Mouse (Mus musculus) neural tube, embryonic 13.5 days (tissue): Measurements from ENCODE around the gene Csdc2. TPM values are rescaled to one million over a fixed set of nuclear protein-coding genes. Genes with fewer than 3 reads are reported as not detected.
"Not testable (repeated sequence)": the region's sequence is repeated elsewhere in the genome, so short reads cannot be mapped to it uniquely, and the experiment has no call there.

Experiments used
- ATAC-seq: fragments of 200-750 bp; cut with Nextera tagmentation; 2 replicates; pipeline ENCODE4 v1.8.0; 2017; ENCODE audit warnings: low read depth, mild to moderate bottlenecking, moderate TSS enrichment, moderate library complexity
- H3K27ac ChIP-seq: fragments of 300-500 bp; sonication (generic); replicated peaks from 2 replicates; pipeline ENCODE4 v1.5.1; 2015; ENCODE audit warnings: moderate library complexity, mild to moderate bottlenecking, inconsistent platforms
- H3K27me3 ChIP-seq: fragments of 300-500 bp; sonication (generic); 2 replicates; pipeline ENCODE4 v1.6.1; 2015; ENCODE audit warnings: mild to moderate bottlenecking, inconsistent platforms
- H3K36me3 ChIP-seq: fragments of 300-500 bp; sonication (generic); 2 replicates; pipeline ENCODE4 v1.6.1; 2015; ENCODE audit warnings: mild to moderate bottlenecking, inconsistent platforms
- H3K4me1 ChIP-seq: fragments of 300-500 bp; sonication (generic); replicated peaks from 2 replicates; pipeline ENCODE4 v1.6.1; 2015; ENCODE audit warnings: inconsistent platforms
- H3K4me2 ChIP-seq: fragments of 300-500 bp; sonication (generic); 2 replicates; pipeline ENCODE4 v1.6.1; 2015; ENCODE audit warnings: inconsistent platforms, mild to moderate bottlenecking, moderate library complexity
- H3K4me3 ChIP-seq: fragments of 300-500 bp; sonication (generic); 2 replicates; pipeline ENCODE4 v1.5.1; 2015; ENCODE audit warnings: mild to moderate bottlenecking, inconsistent platforms
- H3K9ac ChIP-seq: fragments of 300-500 bp; sonication (generic); 2 replicates; pipeline ENCODE4 v1.6.1; 2015; ENCODE audit warnings: moderate library complexity, mild to moderate bottlenecking, inconsistent platforms
- H3K9me3 ChIP-seq: fragments of 300-500 bp; sonication (generic); 2 replicates; pipeline ENCODE4 v1.6.1; 2016; ENCODE audit warnings: inconsistent platforms
- WGBS: fragments of 180-500 bp; shearing (Covaris S2); methylation state at CpG from one replicate; pipeline ENCODE4 v1.1.7; 2015; 5-methylcytosine and 5-hydroxymethylcytosine counted together
- polyA plus RNA-seq: library from polyadenylated mRNA; unstranded; fragments of >200 nt; fragmentation: Nextera tagmentation; extraction: Ambion mirVana; gene quantifications from 2 replicates; pipeline ENCODE4 v1.2.1, GENCODE M21; 2015

Csdc2 gene
- polyA plus RNA-seq, 1 experiment from 2014 or later = 127 TPM

- ATAC-seq = no peak
- Histone ChIP-seq H3K4me3 (peak overlapping the region; percentile 69), H3K4me1 (peaks cover 11% of the 10 kb centered on the region), H3K9me3 (no peaks in the 10 kb centered on the region), H3K27me3 (no peaks in the 10 kb centered on the region), H3K9ac (peak overlapping the region; percentile 87; the same call in 1 of the 2 replicates), H3K36me3 (no peaks in the 10 kb centered on the region), H3K27ac (peak overlapping the region; percentile 90; the same call in 1 of the 2 replicates), H3K4me2 (peak overlapping the region; percentile 98)
- WGBS = 2% methylated on average over 8 of the region's 8 CpGs
Measured at GRCm38 (mm10) chr15:81961078-81961451, 24.5 kb downstream of the Csdc2 start.

GRCm38 (mm10) chr15:81964262-81964661 is 27.7 kb downstream of the Csdc2 start:
- Histone ChIP-seq H3K4me3 (no peak overlapping the region), H3K36me3 (no peaks in the 10 kb centered on the region), H3K27me3 (no peaks in the 10 kb centered on the region), H3K27ac (no peak overlapping the region), H3K9ac (no peak overlapping the region), H3K4me2 (no peak overlapping the region), H3K9me3 (no peaks in the 10 kb centered on the region), H3K4me1 (peaks cover 7% of the 10 kb centered on the region)
- no peak for ATAC-seq
- WGBS = 55% methylated on average over 1 of the region's 1 CpGs

- Histone ChIP-seq H3K4me3 (no peak overlapping the region), H3K4me2 (no peak overlapping the region), H3K9ac (no peak overlapping the region), H3K27me3 (no peaks in the 10 kb centered on the region), H3K4me1 (no peaks in the 10 kb centered on the region), H3K36me3 (no peaks in the 10 kb centered on the region), H3K9me3 (no peaks in the 10 kb centered on the region), H3K27ac (no peak overlapping the region)
- ATAC-seq = no peak
- 62% methylated on average over 4 of the region's 4 CpGs for WGBS
Measured at GRCm38 (mm10) chr15:81964980-81965545, 28.5 kb downstream of the Csdc2 start.

- Histone ChIP-seq H3K27me3 (no peaks in the 10 kb centered on the region), H3K27ac (no peak overlapping the region), H3K4me2 (no peak overlapping the region), H3K4me1 (no peaks in the 10 kb centered on the region), H3K36me3 (no peaks in the 10 kb centered on the region), H3K9ac (no peak overlapping the region), H3K4me3 (no peak overlapping the region), H3K9me3 (0 out of 2 replicates have a peak, but pooled peaks cover 3% of the 10 kb centered on the region)
- WGBS = 82% methylated on average over 13 of the region's 14 CpGs
- no peak for ATAC-seq
Measured at GRCm38 (mm10) chr15:81966062-81966829, 29.7 kb downstream of the Csdc2 start.

GRCm38 (mm10) chr15:81967821-81968220 is 31.3 kb downstream of the Csdc2 start:
- H3K9ac ChIP-seq = no peak overlapping the region
- no peaks in the 10 kb centered on the region for H3K4me1 ChIP-seq
- no peaks in the 10 kb centered on the region for H3K27me3 ChIP-seq
- no peaks in the 10 kb centered on the region for H3K36me3 ChIP-seq
- no peak for ATAC-seq
- H3K27ac ChIP-seq = no peak overlapping the region
- H3K4me3 ChIP-seq = no peak overlapping the region
- H3K4me2 ChIP-seq = no peak overlapping the region
- H3K9me3 ChIP-seq = peaks cover 8% of the 10 kb centered on the region; the same call in 1 of the 2 replicates
- 94% methylated on average over 5 of the region's 5 CpGs for WGBS

GRCm38 (mm10) chr15:81968447-81968846 is 31.9 kb downstream of the Csdc2 start:
- no peaks in the 10 kb centered on the region for H3K36me3 ChIP-seq
- no peak overlapping the region for H3K9ac ChIP-seq
- peaks cover 12% of the 10 kb centered on the region; the same call in 1 of the 2 replicates for H3K9me3 ChIP-seq
- H3K27ac ChIP-seq = no peak overlapping the region
- H3K4me3 ChIP-seq = no peak overlapping the region
- WGBS = 72% methylated on average over 2 of the region's 2 CpGs
- no peaks in the 10 kb centered on the region for H3K27me3 ChIP-seq
- H3K4me1 ChIP-seq = no peaks in the 10 kb centered on the region
- ATAC-seq = no peak
- no peak overlapping the region for H3K4me2 ChIP-seq

- no peak for ATAC-seq
- no peak overlapping the region for H3K27ac ChIP-seq
- H3K4me1 ChIP-seq = no peaks in the 10 kb centered on the region
- H3K36me3 ChIP-seq = no peaks in the 10 kb centered on the region
- no peak overlapping the region for H3K4me2 ChIP-seq
- no peak overlapping the region for H3K9ac ChIP-seq
- WGBS = 73% methylated on average over 7 of the region's 7 CpGs
- H3K9me3 ChIP-seq = peaks cover 12% of the 10 kb centered on the region; the same call in 1 of the 2 replicates
- no peak overlapping the region for H3K4me3 ChIP-seq
- no peaks in the 10 kb centered on the region for H3K27me3 ChIP-seq
Measured at GRCm38 (mm10) chr15:81969173-81969572, 32.6 kb downstream of the Csdc2 start.

GRCm38 (mm10) chr15:81969635-81970034 is 33.1 kb downstream of the Csdc2 start:
- not testable (repeated sequence) for H3K36me3 ChIP-seq, H3K27ac ChIP-seq, H3K4me2 ChIP-seq, H3K9ac ChIP-seq, H3K4me1 ChIP-seq, ATAC-seq, H3K27me3 ChIP-seq, H3K4me3 ChIP-seq
- H3K9me3 ChIP-seq = peaks cover 12% of the 10 kb centered on the region; the same call in 1 of the 2 replicates
- 76% methylated on average over 6 of the region's 6 CpGs for WGBS

- not testable (repeated sequence) for ATAC-seq, H3K4me2 ChIP-seq, H3K27ac ChIP-seq, H3K27me3 ChIP-seq, H3K9ac ChIP-seq, H3K4me1 ChIP-seq, H3K36me3 ChIP-seq, H3K4me3 ChIP-seq
- peaks cover 12% of the 10 kb centered on the region; the same call in 1 of the 2 replicates for H3K9me3 ChIP-seq
- 89% methylated on average over 4 of the region's 4 CpGs for WGBS
Measured at GRCm38 (mm10) chr15:81970498-81970897, 33.9 kb downstream of the Csdc2 start.

- H3K36me3 ChIP-seq, H3K4me3 ChIP-seq, ATAC-seq, H3K4me2 ChIP-seq, H3K9ac ChIP-seq, H3K27me3 ChIP-seq, H3K4me1 ChIP-seq, H3K27ac ChIP-seq: not testable (repeated sequence)
- WGBS = 91% methylated on average over 8 of the region's 8 CpGs
- peaks cover 12% of the 10 kb centered on the region; the same call in 1 of the 2 replicates for H3K9me3 ChIP-seq
Measured at GRCm38 (mm10) chr15:81975156-81975555, 38.6 kb downstream of the Csdc2 start.

- no peaks in the 10 kb centered on the region for H3K36me3 ChIP-seq
- 0 out of 2 replicates have a peak, but pooled peaks cover 2% of the 10 kb centered on the region for H3K4me1 ChIP-seq
- no peak within 1 kb of the TSS for H3K9ac ChIP-seq
- H3K27ac ChIP-seq = no peak within 1 kb of the TSS
- no peaks in the 10 kb centered on the region for H3K9me3 ChIP-seq
- ATAC-seq = no peak
- 93% methylated on average over 23 of the region's 23 CpGs for WGBS
- no peak within 1 kb of the TSS for H3K4me2 ChIP-seq
- H3K27me3 ChIP-seq = no peaks in the 10 kb centered on the region
- no peak within 1 kb of the TSS for H3K4me3 ChIP-seq
Measured at GRCm38 (mm10) chr15:81980321-81980720, 43.8 kb downstream of the Csdc2 start, which contains the start of gene 1700029P11Rik. Gene 1700029P11Rik, plus strand, starts transcription at chr15:81980540.

GRCm38 (mm10) chr15:81982173-81982572 is 45.6 kb downstream of the Csdc2 start:
- 52% methylated on average over 1 of the region's 1 CpGs for WGBS
- H3K9ac ChIP-seq = no peak overlapping the region
- no peaks in the 10 kb centered on the region for H3K9me3 ChIP-seq
- no peak overlapping the region for H3K27ac ChIP-seq
- no peak for ATAC-seq
- H3K4me1 ChIP-seq = 0 out of 2 replicates have a peak, but pooled peaks cover 8% of the 10 kb centered on the region
- no peak overlapping the region for H3K4me2 ChIP-seq
- H3K4me3 ChIP-seq = no peak overlapping the region
- H3K27me3 ChIP-seq = no peaks in the 10 kb centered on the region
- no peaks in the 10 kb centered on the region for H3K36me3 ChIP-seq
